In the genomic region with DNA sequence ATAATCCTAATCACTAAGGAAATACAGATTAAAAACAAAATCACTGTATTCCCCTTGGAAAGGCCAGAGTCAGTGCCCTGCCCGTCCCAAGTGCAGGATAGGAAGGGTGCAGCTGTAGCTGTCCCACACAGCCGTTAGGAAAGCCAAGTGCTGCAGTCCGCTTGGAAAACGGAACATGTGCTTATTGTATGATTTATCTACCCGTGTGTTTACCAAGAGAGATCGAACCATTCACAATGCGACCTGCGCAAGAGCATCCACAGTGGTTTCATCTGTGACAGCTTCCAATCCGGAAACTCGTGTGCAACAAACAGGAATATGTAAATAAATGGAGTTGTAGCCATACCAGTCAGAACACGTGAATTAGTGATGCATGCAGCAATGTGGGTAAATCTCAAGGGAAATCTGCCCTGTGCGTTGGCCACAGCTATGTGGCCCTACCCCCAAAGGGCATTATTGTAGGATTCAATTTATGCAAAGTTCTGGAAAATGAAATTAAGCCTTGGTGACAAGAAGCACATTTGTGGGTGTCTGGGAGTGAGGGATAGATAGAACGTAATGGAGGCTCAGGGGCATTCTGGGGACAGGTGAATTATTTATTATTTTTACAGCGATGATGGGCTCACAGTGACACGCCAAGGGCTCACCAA, we compare ENCODE assay signal across 19 mouse cellular contexts. TPM values are rescaled to one million over a fixed set of nuclear protein-coding genes. Genes with fewer than 3 reads are reported as not detected.
DNase-seq lines count a peak whose midpoint lies in the region; ATAC-seq and TF ChIP-seq lines count a peak whose summit lies in the region.
"Had no signal": no experiment of that assay in that cellular context is flagged by ENCODE, and none has a peak within 500 bp of the region (broad histone marks: within the 10 kb centered on the region; RNA-seq: fewer than 3 reads in every experiment).

No protein-coding gene starts in this region.

- H3K27me3 ChIP-seq in heart, embryonic 12.5 days (replicated peaks) = peaks cover 6% of the 10 kb centered on the region
- H3K27me3 ChIP-seq in kidney, postnatal 0 days (ENCODE audit: insufficient read depth, low read length) = peaks cover 5% of the 10 kb centered on the region; the same call in 1 of the 2 replicates
- H3K27me3 ChIP-seq in lung, embryonic 16.5 days (ENCODE audit: control insufficient read depth, insufficient read depth, low read depth, low read length) = peaks cover 9% of the 10 kb centered on the region
- H3K27me3 ChIP-seq in hindbrain, embryonic 11.5 days (ENCODE audit: control insufficient read depth, insufficient read depth, low read length) = peaks cover 10% of the 10 kb centered on the region
- H3K27me3 ChIP-seq: stomach, embryonic 15.5 days had no signal

- peak overlapping the region; percentile 20; the same call in 1 of the 2 replicates for H3K4me2 ChIP-seq in heart, embryonic 12.5 days
- H3K4me2 ChIP-seq in kidney, postnatal 0 days (ENCODE audit: low read length) = 0 out of 2 replicates have a peak overlapping the region, but pooled peaks have one; percentile 5
- H3K4me2 ChIP-seq in lung, embryonic 16.5 days (ENCODE audit: low read depth, low read length) = no peak overlapping the region
- H3K4me2 ChIP-seq in hindbrain, embryonic 11.5 days (replicated peaks; ENCODE audit: low read depth, low read length) = no peak overlapping the region
- H3K4me2 ChIP-seq: liver, embryonic 13.5 days; midbrain, embryonic 12.5 days; neural tube, embryonic 12.5 days; stomach, embryonic 15.5 days had no signal

- H3K36me3 ChIP-seq in heart, embryonic 12.5 days = no peaks in the 10 kb centered on the region
- no peaks in the 10 kb centered on the region for H3K36me3 ChIP-seq in kidney, postnatal 0 days (ENCODE audit: insufficient read depth, low read length)
- no peaks in the 10 kb centered on the region for H3K36me3 ChIP-seq in lung, embryonic 16.5 days (ENCODE audit: control insufficient read depth, insufficient read depth, low read length)
- H3K36me3 ChIP-seq in hindbrain, embryonic 11.5 days (ENCODE audit: control insufficient read depth, insufficient read depth, low read length) = no peaks in the 10 kb centered on the region
- H3K36me3 ChIP-seq: embryonic facial prominence, embryonic 10.5 days; liver, embryonic 13.5 days; midbrain, embryonic 12.5 days; neural tube, embryonic 12.5 days; stomach, embryonic 15.5 days had no signal

- peak overlapping the region; percentile 62 for H3K27ac ChIP-seq in heart, embryonic 12.5 days (ENCODE audit: poor library complexity, severe bottlenecking)
- peak overlapping the region; percentile 20 for H3K27ac ChIP-seq in kidney, postnatal 0 days
- peak overlapping the region; percentile 90 for H3K27ac ChIP-seq in brown adipose tissue, adult 24 weeks (replicated peaks; ENCODE audit: low read depth, low read length)
- peak overlapping the region; percentile 68 for H3K27ac ChIP-seq in lung, embryonic 16.5 days (ENCODE audit: low read length)
- no peak overlapping the region for H3K27ac ChIP-seq in hindbrain, embryonic 11.5 days (ENCODE audit: low read depth, low read length)
- H3K27ac ChIP-seq: embryonic facial prominence, embryonic 10.5 days; liver, embryonic 13.5 days; midbrain, embryonic 12.5 days; neural tube, embryonic 12.5 days; stomach, embryonic 15.5 days had no signal

- no peak for TF ChIP-seq CTCF in kidney, postnatal 0 days (IDR thresholded peaks at IDR 0.05; ENCODE audit: low read depth)

- no peak for DNase-seq in heart, postnatal 14 days
- DNase-seq in kidney, postnatal 0 days (ENCODE audit: low spot score) = no peak
- DNase-seq in kidney, postnatal 10 days = no peak
- no peak for DNase-seq in hindbrain, embryonic 11.5 days (ENCODE audit: low spot score)
- DNase-seq: cerebellum, adult 2 months; cerebellum, postnatal 36 days; liver, embryonic 13.5 days; thymus, adult 18-20 months; thymus, postnatal 4 days had no signal

- ATAC-seq in heart, embryonic 12.5 days (ENCODE audit: insufficient number of reproducible peaks, low FRiP score) = no peak
- ATAC-seq in kidney, postnatal 0 days (replicated peaks; ENCODE audit: low FRiP score, low read depth) = no peak
- ATAC-seq in lung, embryonic 16.5 days (ENCODE audit: low read depth) = no peak
- no peak for ATAC-seq in hindbrain, embryonic 11.5 days (ENCODE audit: low FRiP score)
- ATAC-seq in granulocyte monocyte progenitor cell, adult 5-6 weeks (replicated peaks; ENCODE audit: poor library complexity, severe bottlenecking) = no peak
- ATAC-seq: hindbrain, embryonic 16.5 days had no signal

- H3K9ac ChIP-seq in heart, embryonic 12.5 days = no peak overlapping the region
- no peak overlapping the region for H3K9ac ChIP-seq in kidney, postnatal 0 days (ENCODE audit: low read depth, low read length)
- no peak overlapping the region for H3K9ac ChIP-seq in lung, embryonic 16.5 days (ENCODE audit: low read length)
- no peak overlapping the region for H3K9ac ChIP-seq in hindbrain, embryonic 11.5 days (ENCODE audit: low read depth, low read length)
- H3K9ac ChIP-seq: liver, embryonic 13.5 days; midbrain, embryonic 12.5 days; neural tube, embryonic 12.5 days; stomach, embryonic 15.5 days had no signal

- intact Hi-C loops in heart, postnatal 14 days (cut with DNase I) = no loop called here

- no peak overlapping the region for H3K4me3 ChIP-seq in heart, embryonic 12.5 days
- H3K4me3 ChIP-seq in kidney, postnatal 0 days (replicated peaks; ENCODE audit: low read depth, low read length) = no peak overlapping the region
- peak overlapping the region; percentile 35 for H3K4me3 ChIP-seq in brown adipose tissue, adult 24 weeks (ENCODE audit: insufficient read depth, low read depth, low read length)
- H3K4me3 ChIP-seq in lung, embryonic 16.5 days (ENCODE audit: low read length) = no peak overlapping the region
- H3K4me3 ChIP-seq in hindbrain, embryonic 11.5 days (ENCODE audit: low read depth, low read length) = no peak overlapping the region
- H3K4me3 ChIP-seq: embryonic facial prominence, embryonic 10.5 days; liver, embryonic 13.5 days; midbrain, embryonic 12.5 days; neural tube, embryonic 12.5 days; stomach, embryonic 15.5 days had no signal

- 74% methylated on average over 15 of the region's 15 CpGs for WGBS in heart, embryonic 12.5 days
- WGBS in kidney, postnatal 0 days = 70% methylated on average over 15 of the region's 15 CpGs
- 65% methylated on average over 15 of the region's 15 CpGs for WGBS in lung, embryonic 16.5 days
- WGBS in hindbrain, embryonic 11.5 days = 78% methylated on average over 15 of the region's 15 CpGs

- no peaks in the 10 kb centered on the region for H3K9me3 ChIP-seq in heart, embryonic 12.5 days (replicated peaks)
- H3K9me3 ChIP-seq in kidney, postnatal 0 days (replicated peaks; ENCODE audit: low read length) = no peaks in the 10 kb centered on the region
- no peaks in the 10 kb centered on the region for H3K9me3 ChIP-seq in lung, embryonic 16.5 days (ENCODE audit: control insufficient read depth, low read length)
- no peaks in the 10 kb centered on the region for H3K9me3 ChIP-seq in hindbrain, embryonic 11.5 days (ENCODE audit: control insufficient read depth, low read length)
- H3K9me3 ChIP-seq: embryonic facial prominence, embryonic 10.5 days; liver, embryonic 13.5 days; midbrain, embryonic 12.5 days; neural tube, embryonic 12.5 days; stomach, embryonic 15.5 days had no signal

- H3K4me1 ChIP-seq in heart, embryonic 12.5 days (replicated peaks) = 0 out of 2 replicates have a peak, but pooled peaks cover 10% of the 10 kb centered on the region
- no peaks in the 10 kb centered on the region for H3K4me1 ChIP-seq in kidney, postnatal 0 days (replicated peaks; ENCODE audit: insufficient read depth, low read length)
- peaks cover 27% of the 10 kb centered on the region for H3K4me1 ChIP-seq in brown adipose tissue, adult 24 weeks (ENCODE audit: control insufficient read depth, insufficient read depth, insufficient read length, low read length)
- peaks cover 5% of the 10 kb centered on the region; the same call in 1 of the 2 replicates for H3K4me1 ChIP-seq in lung, embryonic 16.5 days (replicated peaks; ENCODE audit: control insufficient read depth, insufficient read depth, low read length)
- H3K4me1 ChIP-seq in hindbrain, embryonic 11.5 days (replicated peaks; ENCODE audit: control insufficient read depth, insufficient read depth, low read length) = no peaks in the 10 kb centered on the region; the same call in 1 of the 2 replicates

RNA-seq across cellular contexts. Expression of a gene that starts 6.2 kb away (rescaled TPM):
- 19.5 and 20.0 TPM in 2 replicates for polyA plus RNA-seq in heart, embryonic 12.5 days (2016; fragmentation: Nextera tagmentation; extraction: Ambion mirVana)
- 10 to 100 TPM; 25.1 to 27.2 TPM for total RNA-seq in heart, postnatal 14 days (2021)
- polyA plus RNA-seq in kidney, postnatal 0 days (2015; fragmentation: Nextera tagmentation; extraction: Ambion mirVana) = 10.4 and 11.2 TPM in 2 replicates
- polyA plus RNA-seq in brown adipose tissue, adult 24 weeks (2012; ENCODE audit: insufficient read depth, insufficient read length, missing spikeins) = 2.7 and 7.3 TPM in 2 replicates
- polyA plus RNA-seq in lung, embryonic 16.5 days (2015; fragmentation: Nextera tagmentation; extraction: Ambion mirVana) = 12.0 and 12.4 TPM in 2 replicates
- polyA plus RNA-seq in hindbrain, embryonic 11.5 days (2014; fragmentation: Nextera tagmentation; extraction: Ambion mirVana) = 9.1 and 10.5 TPM in 2 replicates
- 0.99 and 1.6 TPM in 2 replicates for total RNA-seq in granulocyte monocyte progenitor cell, adult 5-6 weeks (2014; fragmentation: Nextera tagmentation)
- 2.6 and 5.3 TPM in 2 replicates for total RNA-seq in granulocyte monocyte progenitor cell, adult 5-6 weeks (2017)

RNA-seq across cellular contexts. Expression of a gene that starts 44.6 kb away (rescaled TPM):
- polyA plus RNA-seq in heart, embryonic 12.5 days (2016; fragmentation: Nextera tagmentation; extraction: Ambion mirVana) = 0.18 and 0.36 TPM in 2 replicates
- total RNA-seq in heart, postnatal 14 days (2021) = under 1 TPM; 0.22 to 0.27 TPM
- 31.2 and 31.9 TPM in 2 replicates for polyA plus RNA-seq in kidney, postnatal 0 days (2015; fragmentation: Nextera tagmentation; extraction: Ambion mirVana)
- 0.55 TPM in 1 of 2 replicates, not detected in the other for polyA plus RNA-seq in brown adipose tissue, adult 24 weeks (2012; ENCODE audit: insufficient read depth, insufficient read length, missing spikeins)
- polyA plus RNA-seq in lung, embryonic 16.5 days (2015; fragmentation: Nextera tagmentation; extraction: Ambion mirVana) = 9.2 and 10.1 TPM in 2 replicates
- polyA plus RNA-seq in hindbrain, embryonic 11.5 days (2014; fragmentation: Nextera tagmentation; extraction: Ambion mirVana) = 3.1 and 3.3 TPM in 2 replicates
- total RNA-seq in granulocyte monocyte progenitor cell, adult 5-6 weeks (2014; fragmentation: Nextera tagmentation) = not detected in 2 replicates
- not detected in 2 replicates for total RNA-seq in granulocyte monocyte progenitor cell, adult 5-6 weeks (2017)
- polyA plus RNA-seq: C2C12 had no signal

Comparison
In these comparisons a context has a peak if more than half of its experiments do, and no peak if none do; other contexts are left out.
1. H3K4me2 ChIP-seq: peak in heart, embryonic 12.5 days (single experiment) and kidney, postnatal 0 days (single experiment); none in lung, embryonic 16.5 days (single experiment) and hindbrain, embryonic 11.5 days (single experiment).